Mouse (Mus musculus) adrenal gland, adult 2 months (tissue): Measurements from ENCODE around the gene Gm20388. TPM values are rescaled to one million over a fixed set of nuclear protein-coding genes. Genes with fewer than 3 reads are reported as not detected.

ENCODE experiments used
- DNase-seq: peaks from one replicate; pipeline ENCODE4 v3.0.0; 2021
- polyA plus RNA-seq: library from polyadenylated mRNA; depleted of rRNA; stranded (reverse); fragments of >200 nt; gene quantifications from 2 replicates; pipeline ENCODE4 v1.2.3, GENCODE M21; 2012
- total RNA-seq, 2 experiments: library from RNA; stranded (reverse); gene quantifications; 2 replicates each; pipeline ENCODE4 v1.2.3; 2021

Gene Gm20388
- total and polyA plus RNA-seq, 3 experiments = 5.9 to 50.1 (median 9.9) TPM

GRCm38 (mm10) chr8:120950674-120951218 is 1040.1 kb downstream of the Gm20388 start:
- no peak for DNase-seq

GRCm38 (mm10) chr8:120959470-120959891 is 1048.8 kb downstream of the Gm20388 start:
- no peak for DNase-seq

GRCm38 (mm10) chr8:120962606-120963380 is 1052.2 kb downstream of the Gm20388 start:
- DNase-seq = no peak

GRCm38 (mm10) chr8:120966557-120966956 is 1055.9 kb downstream of the Gm20388 start:
- no peak for DNase-seq

GRCm38 (mm10) chr8:120968308-120968707 is 1057.7 kb downstream of the Gm20388 start:
- DNase-seq = peak; percentile 20

GRCm38 (mm10) chr8:120970346-120970745 is 1059.7 kb downstream of the Gm20388 start:
- peak; percentile 32 for DNase-seq

- peak; percentile 76 for DNase-seq
Observed at GRCm38 (mm10) chr8:120971691-120972469, 1061.2 kb downstream of the Gm20388 start.

GRCm38 (mm10) chr8:120973046-120973445 is 1062.4 kb downstream of the Gm20388 start:
- no peak for DNase-seq

- no peak for DNase-seq
Observed at GRCm38 (mm10) chr8:120977131-120977530, 1066.5 kb downstream of the Gm20388 start.

- DNase-seq = no peak
Observed at GRCm38 (mm10) chr8:120979210-120979609, 1068.6 kb downstream of the Gm20388 start.

GRCm38 (mm10) chr8:120980948-120981347 is 1070.3 kb downstream of the Gm20388 start:
- no peak for DNase-seq

GRCm38 (mm10) chr8:120984888-120985287 is 1074.2 kb downstream of the Gm20388 start:
- peak; percentile 61 for DNase-seq

- DNase-seq = no peak
Observed at GRCm38 (mm10) chr8:120986022-120986421, 1075.4 kb downstream of the Gm20388 start.

- no peak for DNase-seq
Observed at GRCm38 (mm10) chr8:120993738-120994137, 1083.1 kb downstream of the Gm20388 start.

GRCm38 (mm10) chr8:120995424-120995823 is 1084.8 kb downstream of the Gm20388 start:
- DNase-seq = no peak

- DNase-seq = no peak
Observed at GRCm38 (mm10) chr8:120996905-120997581, 1086.4 kb downstream of the Gm20388 start.

GRCm38 (mm10) chr8:120997926-120998325 is 1087.3 kb downstream of the Gm20388 start:
- no peak for DNase-seq

GRCm38 (mm10) chr8:120998966-120999365 is 1088.3 kb downstream of the Gm20388 start:
- no peak for DNase-seq

GRCm38 (mm10) chr8:121001951-121002350 is 1091.3 kb downstream of the Gm20388 start:
- no peak for DNase-seq

GRCm38 (mm10) chr8:121002871-121003539 is 1092.4 kb downstream of the Gm20388 start:
- DNase-seq = no peak

- DNase-seq = no peak
Observed at GRCm38 (mm10) chr8:121003639-121004038, 1093.0 kb downstream of the Gm20388 start.

GRCm38 (mm10) chr8:121013318-121013717 is 1102.7 kb downstream of the Gm20388 start:
- DNase-seq = no peak
